Mouse (Mus musculus): Measurements from ENCODE around the gene Dgki.

DNA sequence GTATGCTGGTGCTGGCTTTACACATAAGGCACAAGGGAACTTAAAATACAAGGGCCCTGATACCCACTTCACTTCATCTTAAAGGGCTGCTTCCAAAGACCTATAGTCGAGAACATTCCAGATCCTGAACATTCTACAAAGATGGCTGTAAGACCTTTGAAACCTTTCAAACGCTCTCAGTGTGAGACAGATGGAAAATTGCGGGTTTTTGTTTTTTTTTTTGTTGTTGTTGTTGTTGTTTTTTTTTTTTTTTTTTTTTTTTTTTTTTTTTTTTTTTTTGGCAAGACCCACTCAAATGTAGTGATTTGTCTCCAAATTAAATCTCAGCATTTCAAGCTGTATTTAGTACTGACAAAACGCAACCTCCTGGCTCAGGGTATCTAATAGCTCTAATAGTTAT lies 32.0 kb downstream of the Dgki start:
- TF ChIP-seq GATA1 (IDR thresholded peaks at IDR 0.05; ENCODE audit: low read length) = no peak
- no peak for TF ChIP-seq TAL1 (IDR thresholded peaks at IDR 0.05; ENCODE audit: low read length)
